Mouse (Mus musculus): ENCODE results near the gene Rpl39l.

DNA sequence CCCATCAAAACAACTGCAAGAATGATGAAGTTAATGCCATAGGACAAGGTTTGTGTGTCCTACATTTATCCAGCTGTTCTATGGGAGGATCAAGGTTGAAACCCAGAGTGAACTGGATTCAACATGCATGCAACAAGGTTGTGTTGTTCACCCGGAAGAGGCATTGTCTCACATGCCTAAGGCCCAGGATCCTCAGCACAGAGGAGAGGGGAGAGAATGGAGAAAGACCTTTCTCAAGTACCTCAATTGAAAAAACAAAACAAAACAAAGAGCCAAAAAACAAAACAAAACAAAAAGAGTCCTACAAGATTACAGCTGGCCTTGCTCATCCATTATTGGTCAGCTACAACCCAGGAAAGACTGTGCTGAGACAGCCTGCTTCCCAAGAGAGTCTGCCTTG lies 42.4 kb upstream of the Rpl39l start:
- TF ChIP-seq ZC3H11A (IDR thresholded peaks at IDR 0.05; ENCODE audit: borderline replicate concordance, low read depth, low read length) (no peak), MAFK (IDR thresholded peaks at IDR 0.05; ENCODE audit: insufficient read depth, low read depth, low read length) (no peak), CHD2 (IDR thresholded peaks at IDR 0.05; ENCODE audit: low read depth, low read length) (no peak), HCFC1 (IDR thresholded peaks at IDR 0.05; ENCODE audit: borderline replicate concordance, insufficient read depth, low read length) (no peak), ZNF384 (IDR thresholded peaks at IDR 0.05; ENCODE audit: low read depth, low read length) (no peak)
